Mouse (Mus musculus) brown adipose tissue, adult 24 weeks (tissue): ENCODE data around the gene Fbxl17. TPM values are rescaled to one million over a fixed set of nuclear protein-coding genes. Genes with fewer than 3 reads are reported as not detected.

Source experiments
- H3K27ac ChIP-seq: fragments of 200-500 bp; replicated peaks from 2 replicates; pipeline ENCODE4 v1.5.1; 2012; ENCODE audit warnings: low read depth, mild to moderate bottlenecking, low read length
- H3K4me1 ChIP-seq: fragments of 200-500 bp; 2 replicates; pipeline ENCODE4 v1.6.1; 2012; ENCODE audit warnings: low read length, mixed read lengths; ENCODE audit not compliant: control insufficient read depth, insufficient read depth, insufficient read length
- H3K4me3 ChIP-seq: fragments of 200-500 bp; 2 replicates; pipeline ENCODE4 v1.5.1; 2012; ENCODE audit warnings: low read depth, mild to moderate bottlenecking, low read length, moderate library complexity; ENCODE audit not compliant: insufficient read depth
- polyA plus RNA-seq: library from polyadenylated mRNA; stranded (reverse); fragments of >200 nt; gene quantifications from 2 replicates; pipeline ENCODE4 v1.2.4, GENCODE M21; 2012; ENCODE audit not compliant: missing spikeins, insufficient read depth, insufficient read length

Gene Fbxl17
- polyA plus RNA-seq, 1 experiment = 9.7 TPM

DNA sequence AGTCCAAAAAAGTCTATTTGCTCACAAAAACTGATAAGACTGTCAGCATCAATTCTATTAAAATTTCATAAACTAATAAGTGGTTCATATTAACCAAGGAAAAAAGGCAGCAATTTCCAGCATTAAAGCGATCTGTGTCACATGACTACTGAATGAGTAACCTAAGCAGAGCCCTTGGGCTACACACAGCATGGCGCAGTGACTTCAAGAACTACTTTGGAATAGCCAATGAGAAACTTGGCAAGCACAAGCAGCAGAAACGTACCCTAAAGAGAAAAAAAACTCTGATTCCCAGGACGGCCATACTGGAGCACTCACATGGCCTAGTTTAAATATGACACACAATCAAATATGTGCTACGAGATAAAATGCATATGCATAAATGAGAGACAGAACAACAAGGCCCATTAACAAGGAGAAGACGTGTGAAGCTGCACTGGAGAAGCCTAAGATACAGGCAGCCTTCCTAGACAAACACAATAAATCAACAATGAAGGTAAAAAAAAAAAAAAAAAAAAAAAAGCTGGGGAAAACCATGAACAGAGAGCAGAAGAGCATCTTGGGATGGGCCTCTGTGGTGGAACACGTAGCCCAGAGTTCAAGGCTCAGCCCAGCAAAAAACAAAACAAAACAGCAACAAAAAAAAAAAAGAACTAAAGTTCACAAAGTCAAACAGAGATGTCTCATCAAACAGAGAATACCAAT lies 5.8 kb downstream of the Fbxl17 start:
- no peak overlapping the region for H3K4me3 ChIP-seq
- peaks cover 22% of the 10 kb centered on the region for H3K4me1 ChIP-seq
- H3K27ac ChIP-seq = no peak overlapping the region

- Histone ChIP-seq H3K4me3 (peak overlapping the region; percentile 40), H3K27ac (peak overlapping the region; percentile 32)
Observed at GRCm38 (mm10) chr17:63493274-63493673, 6.5 kb downstream of the Fbxl17 start.

GRCm38 (mm10) chr17:63492665-63493273 lies 7.0 kb downstream of the Fbxl17 start:
- H3K4me1 ChIP-seq = peaks cover 19% of the 10 kb centered on the region
- peak overlapping the region; percentile 40 for H3K4me3 ChIP-seq
- H3K27ac ChIP-seq = peak overlapping the region; percentile 32

More at GRCm38 (mm10) chr17:63493274-63493673, 6.5 kb downstream of the Fbxl17 start:
- peaks cover 20% of the 10 kb centered on the region for H3K4me1 ChIP-seq

- Histone ChIP-seq H3K27ac (no peak overlapping the region), H3K4me1 (peaks cover 9% of the 10 kb centered on the region), H3K4me3 (no peak overlapping the region)
Observed at GRCm38 (mm10) chr17:63489525-63489924, 10.3 kb downstream of the Fbxl17 start.

GRCm38 (mm10) chr17:63467866-63468265 lies 32.0 kb downstream of the Fbxl17 start:
- Histone ChIP-seq H3K4me1 (no peaks in the 10 kb centered on the region; the same call in 1 of the 2 replicates), H3K4me3 (no peak overlapping the region), H3K27ac (no peak overlapping the region)

GRCm38 (mm10) chr17:63465239-63465638 lies 34.6 kb downstream of the Fbxl17 start:
- Histone ChIP-seq H3K4me3 (no peak overlapping the region), H3K27ac (no peak overlapping the region), H3K4me1 (no peaks in the 10 kb centered on the region; the same call in 1 of the 2 replicates)

- Histone ChIP-seq H3K4me1 (no peaks in the 10 kb centered on the region; the same call in 1 of the 2 replicates), H3K27ac (no peak overlapping the region), H3K4me3 (no peak overlapping the region)
Observed at GRCm38 (mm10) chr17:63462512-63462911, 37.3 kb downstream of the Fbxl17 start.

DNA sequence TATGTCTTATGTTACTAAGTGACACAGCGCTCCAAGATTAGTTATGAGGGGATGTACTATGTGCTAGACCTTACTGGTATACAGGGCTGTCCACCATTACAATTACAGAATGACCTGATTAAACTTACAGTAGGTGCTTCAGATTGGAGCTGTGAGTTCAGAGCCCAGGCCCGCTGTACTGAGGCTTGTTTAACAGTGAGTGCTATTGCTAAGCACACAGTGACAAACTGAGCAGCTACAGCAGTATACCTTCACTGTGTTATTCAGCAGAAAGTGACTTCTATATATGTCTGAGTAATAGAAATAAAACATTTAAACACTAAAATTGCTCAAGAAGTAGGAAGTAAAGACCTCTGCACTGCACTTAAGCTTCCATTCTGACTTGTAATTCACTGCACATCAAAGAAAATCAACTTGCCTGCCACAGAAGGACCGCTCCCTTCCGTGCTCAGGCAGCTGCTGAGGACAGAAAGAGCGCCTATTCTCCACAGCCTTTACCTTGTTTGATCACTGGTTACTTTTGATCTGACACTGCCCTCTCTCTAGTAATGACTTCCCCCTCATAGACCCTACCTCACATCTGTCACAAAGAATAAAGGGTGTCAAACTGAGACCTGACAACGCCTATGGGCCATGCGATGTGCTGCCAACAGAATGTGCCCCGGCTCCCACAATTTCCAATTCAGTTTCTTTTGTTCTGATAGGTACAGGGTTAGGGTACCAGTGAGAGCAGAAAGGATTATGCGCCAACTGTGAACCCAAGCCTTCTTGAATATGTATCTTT lies 39.9 kb downstream of the Fbxl17 start:
- Histone ChIP-seq H3K4me3 (no peak overlapping the region), H3K4me1 (no peaks in the 10 kb centered on the region), H3K27ac (no peak overlapping the region)

DNA sequence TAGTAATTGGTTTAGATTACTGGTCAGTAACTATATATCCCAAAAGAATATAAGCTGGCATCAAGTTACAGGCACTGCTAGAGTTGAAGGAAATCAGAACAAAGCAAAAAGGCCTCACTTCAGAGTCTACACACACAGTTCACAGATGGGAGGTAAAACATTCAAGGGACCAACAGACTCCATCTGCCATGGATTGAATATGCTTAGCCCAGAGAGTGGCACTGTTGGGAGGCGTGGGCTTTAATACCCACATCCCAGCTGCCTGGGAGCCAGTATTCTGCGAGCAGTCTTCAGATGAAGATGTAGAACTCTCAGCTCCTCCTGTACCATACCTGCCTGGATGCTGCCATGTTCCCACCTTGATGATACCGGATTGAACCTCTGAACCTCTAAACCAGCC lies 41.8 kb downstream of the Fbxl17 start:
- H3K4me3 ChIP-seq = no peak overlapping the region
- no peaks in the 10 kb centered on the region; the same call in 1 of the 2 replicates for H3K4me1 ChIP-seq
- H3K27ac ChIP-seq = no peak overlapping the region

DNA sequence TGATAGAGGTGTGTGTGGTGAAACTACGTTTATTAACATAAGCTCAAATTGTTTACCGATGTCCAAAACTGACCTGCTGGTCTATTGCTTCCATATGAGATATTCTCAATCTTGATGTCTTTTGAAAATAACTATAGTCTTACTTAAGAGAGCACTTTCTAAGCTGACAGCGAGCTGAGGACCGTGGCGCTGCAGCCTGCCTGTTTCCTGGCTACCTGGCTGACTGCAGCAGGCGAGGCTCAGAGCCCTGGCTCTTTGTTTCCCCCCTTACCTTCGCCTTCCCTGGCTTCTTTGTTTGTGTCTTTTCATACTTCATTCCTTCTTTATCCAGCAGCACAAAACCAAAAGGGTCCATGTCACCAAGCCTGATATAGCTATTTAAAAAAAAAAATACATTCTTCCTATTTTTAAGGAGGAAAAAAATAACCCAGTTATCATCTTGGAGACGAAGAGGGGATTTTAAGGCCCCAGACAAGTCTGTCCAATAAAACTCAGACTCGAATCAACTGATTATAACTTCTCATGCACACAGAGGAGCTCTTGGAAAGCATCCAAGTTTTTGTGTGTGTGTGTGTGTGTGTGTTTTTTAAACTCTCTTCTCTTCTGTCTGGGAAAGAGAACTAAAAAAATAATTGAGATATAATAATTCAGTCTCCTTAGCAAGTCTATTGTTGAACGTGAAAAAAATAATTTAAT lies 48.4 kb downstream of the Fbxl17 start:
- Histone ChIP-seq H3K27ac (no peak overlapping the region), H3K4me3 (no peak overlapping the region), H3K4me1 (no peaks in the 10 kb centered on the region; the same call in 1 of the 2 replicates)

DNA sequence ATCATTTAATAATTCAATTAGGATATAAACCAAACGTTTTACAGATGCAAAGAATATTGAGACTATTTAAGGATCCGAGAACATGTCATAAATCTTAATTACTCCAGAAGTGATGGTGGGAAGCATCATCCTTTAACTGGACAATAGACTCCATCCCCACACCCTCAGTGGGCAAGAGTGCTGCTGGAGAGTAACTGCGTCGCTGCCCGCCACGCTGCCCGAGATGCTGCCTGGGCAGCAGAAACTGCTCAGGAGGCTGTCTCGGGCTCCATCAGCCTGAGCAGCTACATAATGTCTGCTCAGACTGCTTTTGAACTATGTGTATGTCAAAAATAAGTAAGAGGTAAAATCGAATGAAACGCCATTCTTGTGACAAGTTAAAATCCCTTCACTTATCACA lies 52.1 kb downstream of the Fbxl17 start:
- Histone ChIP-seq H3K4me1 (no peaks in the 10 kb centered on the region), H3K27ac (no peak overlapping the region), H3K4me3 (no peak overlapping the region)

GRCm38 (mm10) chr17:63446971-63447679 lies 52.7 kb downstream of the Fbxl17 start:
- no peaks in the 10 kb centered on the region for H3K4me1 ChIP-seq
- H3K27ac ChIP-seq = no peak overlapping the region
- no peak overlapping the region for H3K4me3 ChIP-seq

DNA sequence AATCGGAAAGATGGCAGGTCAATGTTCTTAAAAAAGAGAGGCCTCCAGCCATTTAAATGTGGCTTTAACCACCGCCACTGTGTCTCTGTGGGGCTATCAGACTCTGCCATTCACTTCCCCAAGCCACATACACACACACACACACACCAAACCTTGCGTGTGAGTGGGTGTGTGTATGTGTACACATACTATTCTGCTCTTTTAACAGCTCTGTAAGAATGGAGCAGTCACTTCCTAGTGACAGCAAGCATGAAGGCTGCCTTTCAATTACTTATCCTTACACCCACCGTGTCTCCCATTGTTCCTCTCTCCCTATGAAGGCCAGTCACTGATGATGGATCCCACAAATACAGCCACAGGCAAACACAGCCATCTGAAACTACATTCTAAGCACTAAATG lies 54.6 kb downstream of the Fbxl17 start:
- no peaks in the 10 kb centered on the region for H3K4me1 ChIP-seq
- no peak overlapping the region for H3K4me3 ChIP-seq
- no peak overlapping the region for H3K27ac ChIP-seq

- no peaks in the 10 kb centered on the region for H3K4me1 ChIP-seq
- H3K27ac ChIP-seq = no peak overlapping the region
- H3K4me3 ChIP-seq = no peak overlapping the region
Observed at GRCm38 (mm10) chr17:63437424-63437823, 62.4 kb downstream of the Fbxl17 start.
